Mouse (Mus musculus) embryonic facial prominence, embryonic 14.5 days (tissue): ENCODE results near the gene D330020A13Rik. TPM values are rescaled to one million over a fixed set of nuclear protein-coding genes. Genes with fewer than 3 reads are reported as not detected.
A peak's percentile ranks its signal among the peaks of the same experiment; 100 is the strongest.

ENCODE experiments used
- ATAC-seq: fragments of 200-750 bp; cut with Nextera tagmentation; 2 replicates; pipeline ENCODE4 v1.8.0; 2017; ENCODE audit warnings: low read depth, moderate number of reproducible peaks, moderate TSS enrichment
- DNase-seq: peaks from one replicate; pipeline ENCODE4 v3.0.0-alpha.2; 2015; ENCODE audit warnings: low spot score
- H3K27ac ChIP-seq: fragments of 300-500 bp; sonication (generic); replicated peaks from 2 replicates; pipeline ENCODE4 v1.5.1; 2014; ENCODE audit warnings: low read depth, mild to moderate bottlenecking, low read length, moderate library complexity
- H3K27me3 ChIP-seq: fragments of 300-500 bp; sonication (generic); replicated peaks from 2 replicates; pipeline ENCODE4 v1.6.1; 2014; ENCODE audit warnings: low read length; ENCODE audit not compliant: control insufficient read depth, insufficient read depth
- H3K36me3 ChIP-seq: fragments of 300-500 bp; sonication (generic); 2 replicates; pipeline ENCODE4 v1.6.1; 2014; ENCODE audit warnings: low read length, mixed read lengths; ENCODE audit not compliant: control insufficient read depth, insufficient read depth
- H3K4me1 ChIP-seq: fragments of 300-500 bp; sonication (generic); 2 replicates; pipeline ENCODE4 v1.6.1; 2014; ENCODE audit warnings: antibody characterized with exemption, low read length; ENCODE audit not compliant: control insufficient read depth, insufficient read depth
- H3K4me2 ChIP-seq: fragments of 300-500 bp; sonication (generic); 2 replicates; pipeline ENCODE4 v1.6.1; 2014; ENCODE audit warnings: low read depth, mild to moderate bottlenecking, low read length, moderate library complexity, mixed read lengths
- H3K4me3 ChIP-seq: fragments of 300-500 bp; sonication (generic); 2 replicates; pipeline ENCODE4 v1.5.1; 2014; ENCODE audit warnings: low read depth, mild to moderate bottlenecking, low read length
- H3K9ac ChIP-seq: fragments of 300-500 bp; sonication (generic); 2 replicates; pipeline ENCODE4 v1.6.1; 2014; ENCODE audit warnings: low read depth, mild to moderate bottlenecking, low read length, moderate library complexity, mixed read lengths
- H3K9me3 ChIP-seq: fragments of 300-500 bp; sonication (generic); 2 replicates; pipeline ENCODE4 v1.6.1; 2016; ENCODE audit warnings: low read length; ENCODE audit not compliant: control insufficient read depth
- WGBS: fragments of 180-500 bp; shearing (Covaris S2); extraction: QIAGEN DNeasy Blood & Tissue Kit; methylation state at CpG from one replicate; pipeline ENCODE4 v1.1.7; 2014; 5-methylcytosine and 5-hydroxymethylcytosine counted together
- polyA plus RNA-seq: library from polyadenylated mRNA; unstranded; fragments of >200 nt; fragmentation: Nextera tagmentation; extraction: Ambion mirVana; gene quantifications from 2 replicates; pipeline ENCODE4 v1.2.1, GENCODE M21; 2014

Gene D330020A13Rik
- polyA plus RNA-seq, 1 experiment from 2014 or later: 0.71 TPM

DNA sequence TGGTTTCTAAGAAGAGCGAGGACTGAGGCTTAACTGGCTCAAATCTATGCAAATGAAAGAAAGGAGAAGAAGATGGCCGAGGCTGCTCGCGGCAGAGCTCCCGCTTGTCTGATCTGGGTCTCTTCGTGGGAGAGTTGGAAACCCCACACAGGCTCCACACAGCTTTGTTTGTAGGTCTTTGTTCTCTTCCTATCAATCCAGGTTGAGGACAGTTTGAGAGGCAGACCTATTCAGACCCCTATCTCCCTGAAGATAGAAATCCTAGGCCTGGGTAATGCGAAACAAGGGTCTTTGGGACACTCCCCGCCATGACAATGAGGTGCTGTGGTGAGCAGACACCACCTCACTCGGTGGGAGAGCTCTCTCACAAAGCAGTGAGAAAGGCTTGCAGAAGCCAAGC, 34.7 kb upstream of the D330020A13Rik start:
- DNase-seq (no peak), ATAC-seq (no peak)
- 53% methylated on average over 9 of the region's 9 CpGs for WGBS
- H3K4me3 ChIP-seq: no peak overlapping the region
- no peaks in the 10 kb centered on the region for H3K9me3 ChIP-seq
- H3K27me3 ChIP-seq: no peaks in the 10 kb centered on the region
- H3K4me1 ChIP-seq: 0 out of 2 replicates have a peak, but pooled peaks cover 3% of the 10 kb centered on the region
- H3K9ac ChIP-seq: no peak overlapping the region
- no peaks in the 10 kb centered on the region for H3K36me3 ChIP-seq
- no peak overlapping the region for H3K4me2 ChIP-seq
- H3K27ac ChIP-seq: no peak overlapping the region

DNA sequence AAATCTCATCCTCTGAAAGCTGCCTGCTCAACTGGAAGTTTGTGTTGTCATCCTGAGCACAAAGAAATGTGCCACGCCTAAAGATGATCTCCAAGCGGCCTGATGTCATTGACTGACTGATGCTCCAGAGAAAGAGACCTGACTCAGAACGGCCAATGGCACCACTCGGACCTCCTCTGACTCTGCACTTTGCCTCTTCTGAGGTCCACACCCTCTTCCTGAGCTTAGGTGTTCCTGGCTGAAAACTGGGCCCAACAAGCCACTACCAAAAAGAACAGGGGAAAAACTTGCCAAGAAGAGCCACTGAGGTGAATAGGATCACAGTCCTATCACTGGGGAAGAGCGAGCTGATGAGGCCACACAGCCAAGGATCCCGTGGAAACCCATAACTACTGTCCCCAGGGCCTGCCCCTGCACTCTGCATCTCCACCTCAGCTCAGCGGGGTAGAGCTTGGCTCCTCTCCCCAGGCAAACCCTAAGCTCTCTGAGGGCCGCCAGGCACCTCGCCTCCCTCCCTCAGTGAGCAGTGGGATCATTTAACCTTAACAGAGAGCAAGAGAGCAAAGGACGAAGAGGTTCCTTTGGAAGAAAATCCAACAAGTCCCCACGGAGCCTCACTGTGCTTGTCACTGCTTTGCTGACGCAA, 31.2 kb upstream of the D330020A13Rik start:
- no peak overlapping the region for H3K4me3 ChIP-seq
- WGBS: 55% methylated on average over 12 of the region's 12 CpGs
- no peak overlapping the region for H3K27ac ChIP-seq
- ATAC-seq: peak; percentile 73; the same call in 1 of the 2 replicates
- H3K36me3 ChIP-seq: no peaks in the 10 kb centered on the region
- DNase-seq: no peak
- H3K9ac ChIP-seq: no peak overlapping the region
- H3K9me3 ChIP-seq: no peaks in the 10 kb centered on the region
- H3K4me2 ChIP-seq: no peak overlapping the region
- no peaks in the 10 kb centered on the region for H3K27me3 ChIP-seq
- H3K4me1 ChIP-seq: 0 out of 2 replicates have a peak, but pooled peaks cover 3% of the 10 kb centered on the region

DNA sequence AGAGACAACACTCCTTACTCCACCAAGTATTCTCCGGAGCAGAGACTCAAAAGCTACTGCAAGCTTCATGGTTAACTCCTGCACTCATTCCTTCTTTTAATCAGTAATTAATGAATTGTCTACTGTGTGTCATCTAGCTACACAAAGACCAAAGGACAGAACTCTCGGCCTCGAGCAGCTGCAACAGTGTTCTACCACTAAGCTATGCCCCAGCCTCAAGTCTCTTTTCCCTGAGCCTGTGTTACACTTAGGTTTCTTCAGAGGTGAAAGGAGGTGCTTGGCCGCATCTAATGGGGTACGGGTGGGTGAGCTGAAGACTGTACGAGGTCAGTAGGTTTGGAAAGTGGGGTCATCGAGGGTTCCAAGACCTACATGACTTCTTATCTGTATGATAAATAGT, 30.6 kb upstream of the D330020A13Rik start:
- no peak overlapping the region for H3K9ac ChIP-seq
- ATAC-seq: no peak
- no peak overlapping the region for H3K27ac ChIP-seq
- H3K4me2 ChIP-seq: no peak overlapping the region
- 72% methylated on average over 7 of the region's 7 CpGs for WGBS
- DNase-seq: no peak
- H3K4me3 ChIP-seq: no peak overlapping the region
- no peaks in the 10 kb centered on the region for H3K27me3 ChIP-seq
- H3K9me3 ChIP-seq: no peaks in the 10 kb centered on the region
- H3K4me1 ChIP-seq: 0 out of 2 replicates have a peak, but pooled peaks cover 3% of the 10 kb centered on the region
- H3K36me3 ChIP-seq: no peaks in the 10 kb centered on the region

DNA sequence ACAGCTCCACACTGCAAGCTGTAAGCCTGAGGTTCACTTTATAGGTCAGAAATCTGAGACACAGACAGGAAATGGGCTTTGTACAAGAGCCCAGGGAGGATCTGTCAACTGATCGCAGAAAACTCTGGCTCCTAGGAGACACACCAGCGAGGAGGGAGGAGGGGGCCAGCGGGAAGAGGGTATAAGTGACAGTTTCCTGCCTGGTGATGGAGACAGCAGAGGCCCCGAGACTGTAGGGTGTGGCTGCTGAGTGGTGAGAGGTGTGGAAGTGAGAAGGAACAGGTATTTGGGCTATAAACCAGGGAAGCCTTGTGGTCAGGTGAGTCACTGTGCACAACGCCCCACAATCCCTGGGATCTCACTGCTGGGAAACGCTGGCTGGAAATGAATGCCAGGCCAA, 30.0 kb upstream of the D330020A13Rik start:
- DNase-seq (no peak), ATAC-seq (no peak)
- Histone ChIP-seq H3K9me3 (no peaks in the 10 kb centered on the region), H3K9ac (no peak overlapping the region), H3K27me3 (no peaks in the 10 kb centered on the region), H3K4me2 (no peak overlapping the region), H3K4me1 (0 out of 2 replicates have a peak, but pooled peaks cover 3% of the 10 kb centered on the region), H3K36me3 (no peaks in the 10 kb centered on the region), H3K4me3 (no peak overlapping the region), H3K27ac (no peak overlapping the region)
- 25% methylated on average over 6 of the region's 6 CpGs for WGBS

DNA sequence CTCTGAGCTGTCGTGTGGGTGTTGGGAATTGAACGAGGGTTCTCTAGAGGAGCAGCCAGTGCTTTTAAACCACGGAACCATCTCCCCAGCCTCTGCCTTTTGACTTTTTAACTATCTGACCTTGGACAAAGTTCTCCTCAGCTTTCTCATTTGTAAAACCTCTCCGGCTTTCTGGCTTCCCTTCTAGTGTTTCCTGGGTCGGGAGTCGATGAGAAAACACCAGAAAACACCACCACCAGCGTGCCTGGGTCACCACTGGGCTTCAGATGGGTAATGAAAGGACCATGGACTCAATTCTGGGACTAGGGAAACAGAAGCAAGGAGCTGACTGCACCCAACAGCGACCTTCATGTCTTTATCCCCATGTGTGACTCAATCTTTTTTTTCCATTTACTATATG, 20.0 kb upstream of the D330020A13Rik start:
- DNase-seq: no peak
- no peak overlapping the region for H3K27ac ChIP-seq

DNA sequence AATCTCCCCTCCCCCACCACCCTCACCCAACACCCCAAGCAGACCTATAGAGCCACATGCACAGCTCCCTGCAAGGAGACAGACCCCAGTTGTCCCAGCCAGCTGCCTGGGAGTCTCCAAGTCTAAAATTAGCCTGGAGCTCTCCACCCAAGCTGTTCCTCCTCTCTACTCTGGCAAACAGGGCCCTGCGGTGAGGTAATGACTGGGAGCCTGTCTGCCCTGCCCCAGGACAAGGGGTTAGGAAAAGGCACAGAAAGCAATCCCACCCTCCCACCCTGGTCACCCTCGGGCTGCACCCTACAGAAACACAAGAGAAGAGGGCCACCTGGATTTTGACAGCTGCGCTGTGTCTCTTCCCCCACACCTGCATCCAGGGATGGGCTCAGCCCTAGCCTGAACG, 19.3 kb upstream of the D330020A13Rik start:
- ATAC-seq (peak; percentile 65), DNase-seq (peak; percentile 61)
- WGBS: 37% methylated on average over 3 of the region's 4 CpGs
- no peaks in the 10 kb centered on the region for H3K9me3 ChIP-seq
- no peak overlapping the region for H3K4me3 ChIP-seq
- peak overlapping the region; percentile 11; the same call in 1 of the 2 replicates for H3K4me2 ChIP-seq
- no peak overlapping the region for H3K9ac ChIP-seq
- no peaks in the 10 kb centered on the region for H3K4me1 ChIP-seq
- no peaks in the 10 kb centered on the region for H3K27me3 ChIP-seq
- no peaks in the 10 kb centered on the region for H3K36me3 ChIP-seq
- H3K27ac ChIP-seq: no peak overlapping the region; the same call in 1 of the 2 replicates

More for the DNA sequence above, 20.0 kb upstream of the D330020A13Rik start:
- Histone ChIP-seq H3K9me3 (no peaks in the 10 kb centered on the region), H3K27me3 (no peaks in the 10 kb centered on the region), H3K4me1 (no peaks in the 10 kb centered on the region), H3K4me2 (no peak overlapping the region), H3K4me3 (no peak overlapping the region), H3K36me3 (no peaks in the 10 kb centered on the region), H3K9ac (no peak overlapping the region)
- ATAC-seq: no peak
- 76% methylated on average over 8 of the region's 8 CpGs for WGBS

DNA sequence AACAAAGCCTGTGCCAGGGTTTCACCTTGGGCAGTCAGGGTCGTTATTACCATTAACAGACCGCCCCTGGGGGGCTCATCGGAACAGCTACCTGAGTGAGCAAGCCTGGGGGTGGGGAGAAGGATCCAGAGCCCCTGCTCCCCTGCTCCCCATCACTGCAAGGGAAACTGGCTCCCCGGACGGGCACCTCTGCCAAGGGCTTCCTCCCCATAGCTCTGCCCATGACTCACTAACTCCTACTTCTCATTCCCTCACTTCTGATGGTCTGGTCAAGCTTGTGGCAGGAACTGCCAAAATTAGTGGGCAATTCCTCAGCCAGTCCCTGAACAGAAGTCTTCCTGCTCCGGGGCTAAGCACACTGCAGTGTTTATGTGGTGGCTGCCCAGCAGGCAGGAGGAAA, 18.9 kb upstream of the D330020A13Rik start:
- H3K27ac ChIP-seq: no peak overlapping the region; the same call in 1 of the 2 replicates
- 56% methylated on average over 6 of the region's 6 CpGs for WGBS

GRCm38 (mm10) chr6:120276874-120277449, 17.2 kb upstream of the D330020A13Rik start:
- no peak overlapping the region for H3K4me2 ChIP-seq
- no peaks in the 10 kb centered on the region for H3K36me3 ChIP-seq
- no peak overlapping the region for H3K9ac ChIP-seq
- 64% methylated on average over 7 of the region's 7 CpGs for WGBS
- DNase-seq (peak; percentile 68), ATAC-seq (peak; percentile 70)
- H3K9me3 ChIP-seq: no peaks in the 10 kb centered on the region
- no peaks in the 10 kb centered on the region for H3K4me1 ChIP-seq
- H3K4me3 ChIP-seq: no peak overlapping the region
- no peak overlapping the region for H3K27ac ChIP-seq
- no peaks in the 10 kb centered on the region for H3K27me3 ChIP-seq

More for the DNA sequence above, 18.9 kb upstream of the D330020A13Rik start:
- no peak overlapping the region for H3K4me3 ChIP-seq
- no peaks in the 10 kb centered on the region for H3K4me1 ChIP-seq
- DNase-seq: no peak
- H3K27me3 ChIP-seq: no peaks in the 10 kb centered on the region
- peak overlapping the region; percentile 11; the same call in 1 of the 2 replicates for H3K4me2 ChIP-seq
- H3K36me3 ChIP-seq: no peaks in the 10 kb centered on the region
- no peak overlapping the region for H3K9ac ChIP-seq
- no peaks in the 10 kb centered on the region for H3K9me3 ChIP-seq
- ATAC-seq: peak; percentile 28; the same call in 1 of the 2 replicates
